Mouse (Mus musculus) frontal cortex, adult 2 months (tissue): ENCODE data around the gene Fiz1. TPM values are rescaled to one million over a fixed set of nuclear protein-coding genes. Genes with fewer than 3 reads are reported as not detected.

ENCODE experiments used
- polyA plus RNA-seq: library from polyadenylated mRNA; depleted of rRNA; stranded (reverse); fragments of >200 nt; gene quantifications from 2 replicates; pipeline ENCODE4 v1.2.3, GENCODE M21; 2012; rRNA removed

Fiz1 gene
- polyA plus RNA-seq, 1 experiment: 22.7 TPM

Other genes with a start within 250 kb of the Fiz1 start
- gene Fam71e2, start 243.4 kb downstream of the Fiz1 start, polyA plus RNA-seq: 0.02 TPM in 1 of 2 replicates, not detected in the other
- 0.25 and 0.38 TPM in 2 replicates for gene Il11, start 231.8 kb downstream of the Fiz1 start, polyA plus RNA-seq
- not detected in 2 replicates for gene Tmem190, start 231.8 kb downstream of the Fiz1 start, polyA plus RNA-seq
- 4.3 and 5.1 TPM in 2 replicates for gene Tmem238, start 225.0 kb downstream of the Fiz1 start, polyA plus RNA-seq
- 306 and 348 TPM in 2 replicates for gene Rpl28, start 221.8 kb downstream of the Fiz1 start, polyA plus RNA-seq
- 146 and 177 TPM in 2 replicates for gene Ube2s, start 202.1 kb downstream of the Fiz1 start, polyA plus RNA-seq
- gene Shisa7, start 170.0 kb downstream of the Fiz1 start, polyA plus RNA-seq: 149 and 155 TPM in 2 replicates
- gene Isoc2b, start 144.4 kb downstream of the Fiz1 start, polyA plus RNA-seq: 10.6 and 13.8 TPM in 2 replicates
- gene Isoc2a, start 137.5 kb downstream of the Fiz1 start, polyA plus RNA-seq: 10.7 and 12.0 TPM in 2 replicates
- 0.44 and 0.53 TPM in 2 replicates for gene Gm36210, start 108.2 kb downstream of the Fiz1 start, polyA plus RNA-seq
- gene Zfp628, start 99.5 kb downstream of the Fiz1 start, polyA plus RNA-seq: 9.6 and 10.8 TPM in 2 replicates
- 99.2 and 108 TPM in 2 replicates for gene Nat14, start 92.7 kb downstream of the Fiz1 start, polyA plus RNA-seq
- gene Ssc5d, start 88.9 kb downstream of the Fiz1 start, polyA plus RNA-seq: 11.1 and 12.5 TPM in 2 replicates
- gene Sbk2, start 50.3 kb downstream of the Fiz1 start, polyA plus RNA-seq: 0.22 and 0.27 TPM in 2 replicates
- gene Sbk3, start 43.5 kb downstream of the Fiz1 start, polyA plus RNA-seq: 2.2 and 2.5 TPM in 2 replicates
- gene Zfp579, start 18.5 kb downstream of the Fiz1 start, polyA plus RNA-seq: 49.7 and 60.9 TPM in 2 replicates
- 11.7 and 13.5 TPM in 2 replicates for gene Zfp524, start 282 bp downstream of the Fiz1 start, polyA plus RNA-seq
- not detected in 2 replicates for gene Gm44973, start 799 bp upstream of the Fiz1 start, polyA plus RNA-seq
- gene Zfp865, start 5.7 kb upstream of the Fiz1 start, polyA plus RNA-seq: 33.1 and 35.5 TPM in 2 replicates
- gene Ccdc106, start 5.9 kb upstream of the Fiz1 start, polyA plus RNA-seq: 80.6 and 81.7 TPM in 2 replicates
- not detected in 2 replicates for gene 4632433K11Rik, start 19.4 kb upstream of the Fiz1 start, polyA plus RNA-seq
- gene Zfp784, start 23.7 kb upstream of the Fiz1 start, polyA plus RNA-seq: 8.4 and 8.8 TPM in 2 replicates
- gene Zfp580, start 36.8 kb upstream of the Fiz1 start, polyA plus RNA-seq: 49.7 and 56.0 TPM in 2 replicates
- 225 and 229 TPM in 2 replicates for gene U2af2, start 47.4 kb upstream of the Fiz1 start, polyA plus RNA-seq
- gene Epn1, start 65.5 kb upstream of the Fiz1 start, polyA plus RNA-seq: 387 and 425 TPM in 2 replicates
- not detected in 2 replicates for gene Rfpl4, start 102.3 kb upstream of the Fiz1 start, polyA plus RNA-seq
- 0.40 and 0.61 TPM in 2 replicates for gene Rasl2-9, start 111.3 kb upstream of the Fiz1 start, polyA plus RNA-seq
- gene Vmn1r55, start 135.0 kb upstream of the Fiz1 start, polyA plus RNA-seq: not detected in 2 replicates
- not detected in 2 replicates for gene Vmn1r56, start 182.1 kb upstream of the Fiz1 start, polyA plus RNA-seq
- not detected in 2 replicates for gene Vmn1r57, start 203.8 kb upstream of the Fiz1 start, polyA plus RNA-seq